Mouse (Mus musculus) brown adipose tissue, adult 24 weeks (tissue): ENCODE measurements around the gene Acox2. TPM values are rescaled to one million over a fixed set of nuclear protein-coding genes. Genes with fewer than 3 reads are reported as not detected.

Experiments
- polyA plus RNA-seq: library from polyadenylated mRNA; stranded (reverse); fragments of >200 nt; gene quantifications from 2 replicates; pipeline ENCODE4 v1.2.4, GENCODE M21; 2012; ENCODE audit not compliant: missing spikeins, insufficient read depth, insufficient read length

Gene Acox2
- polyA plus RNA-seq, 1 experiment, result 4.3 TPM

Other genes with a start within 250 kb of the Acox2 start
- 38.1 and 48.7 TPM in 2 replicates for gene Rpp14, start 179.0 kb downstream of the Acox2 start, polyA plus RNA-seq
- gene Pxk, start 161.1 kb downstream of the Acox2 start, polyA plus RNA-seq, result 14.4 and 20.0 TPM in 2 replicates
- gene Pdhb, start 86.3 kb downstream of the Acox2 start, polyA plus RNA-seq, result 1,654 and 2,434 TPM in 2 replicates
- 20.1 and 23.8 TPM in 2 replicates for gene Kctd6, start 45.2 kb downstream of the Acox2 start, polyA plus RNA-seq
- gene Fam107a, start 58.7 kb upstream of the Acox2 start, polyA plus RNA-seq, result 1.2 and 2.4 TPM in 2 replicates
- gene Oit1, start 119.4 kb upstream of the Acox2 start, polyA plus RNA-seq, result not detected in 2 replicates